Mouse (Mus musculus): Measurements from ENCODE around the gene Large1. TPM values are rescaled to one million over a fixed set of nuclear protein-coding genes. Genes with fewer than 3 reads are reported as not detected.
"Not testable (repeated sequence)": the region's sequence is repeated elsewhere in the genome, so short reads cannot be mapped to it uniquely, and the experiment has no call there.

The Large1 gene
- 10 to 100 TPM; 22.5 to 33.6 (median 27.7) TPM for total RNA-seq (2022)

GRCm38 (mm10) chr8:73353108-73353793 lies at the start of gene Large1:
Gene Large1 (minus strand): TSS chr8:73353540.
- peak; percentile 96 to 97 for DNase-seq (ENCODE audit: low spot score in 2 of 2)

GRCm38 (mm10) chr8:73400343-73400742 lies 47.0 kb upstream of the Large1 start:
- DNase-seq (ENCODE audit: low spot score in 2 of 2): no peak

DNA sequence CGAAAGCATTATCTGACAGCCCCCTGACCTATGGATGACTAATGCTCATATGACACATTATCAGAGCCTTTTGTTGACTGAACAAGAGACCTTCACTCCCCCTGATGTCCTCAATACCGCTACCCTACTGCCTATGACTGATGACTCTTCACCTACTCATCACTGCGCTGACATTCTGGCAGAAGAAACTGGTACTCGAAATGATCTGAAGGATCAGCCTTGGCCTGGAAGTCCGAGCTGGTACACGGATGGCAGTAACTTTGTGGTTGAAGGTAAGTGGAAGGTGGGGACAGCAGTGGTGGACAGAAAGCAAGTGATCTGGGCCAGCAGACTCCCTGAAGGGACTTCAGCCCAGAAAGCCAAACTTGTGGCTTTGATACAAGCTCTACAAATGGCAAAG lies 19.7 kb upstream of the Large1 start:
- not testable (repeated sequence) for DNase-seq (ENCODE audit: low spot score in 2 of 2)

GRCm38 (mm10) chr8:73355979-73356378 lies 2.6 kb upstream of the Large1 start:
- DNase-seq (ENCODE audit: low spot score in 2 of 2): peak; percentile 12 to 21

DNA sequence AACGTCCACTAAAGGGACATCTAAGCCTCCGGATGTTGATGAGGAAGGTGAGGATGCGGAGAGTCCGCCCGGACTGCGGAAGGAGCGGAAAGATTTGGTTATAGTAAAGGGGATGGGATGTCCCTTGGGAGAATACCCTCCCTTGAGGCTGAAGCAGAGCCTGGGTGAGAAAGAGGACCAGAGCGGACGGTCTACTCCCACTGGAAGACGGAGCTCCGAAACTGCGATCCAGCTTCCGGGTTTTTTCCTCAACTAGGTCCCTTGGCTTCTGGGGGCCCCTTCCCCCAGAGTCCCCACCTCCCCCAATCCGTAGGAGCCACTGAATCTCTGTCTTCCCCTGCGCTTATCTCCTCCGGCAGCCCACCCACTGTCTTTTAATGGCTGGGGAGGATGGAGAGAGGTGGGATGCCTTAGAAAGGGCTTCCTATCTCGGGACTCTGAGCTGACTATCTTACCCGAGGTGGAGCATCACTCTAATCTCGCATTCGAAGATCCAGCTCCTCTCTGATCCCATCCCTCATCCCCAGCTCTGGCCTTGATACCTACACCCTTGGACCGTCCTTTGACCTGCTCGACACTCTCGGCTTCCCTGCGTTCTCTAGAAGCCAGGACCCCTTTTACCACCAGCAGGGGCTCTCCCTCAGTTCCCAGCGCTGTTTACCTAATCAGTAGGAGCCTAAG lies 1.0 kb upstream of the Large1 start:
- peak; percentile 12 to 14 for DNase-seq (ENCODE audit: low spot score in 2 of 2)

GRCm38 (mm10) chr8:73353794-73354179 lies 447 bp upstream of the Large1 start:
- DNase-seq (ENCODE audit: low spot score in 2 of 2): no peak

GRCm38 (mm10) chr8:73352301-73353107 lies 836 bp downstream of the Large1 start:
- DNase-seq (ENCODE audit: low spot score in 2 of 2): peak in 1 of 2 experiments; percentile 20

GRCm38 (mm10) chr8:73350366-73350765 lies 3.0 kb downstream of the Large1 start:
- no peak for DNase-seq (ENCODE audit: low spot score in 2 of 2)

DNA sequence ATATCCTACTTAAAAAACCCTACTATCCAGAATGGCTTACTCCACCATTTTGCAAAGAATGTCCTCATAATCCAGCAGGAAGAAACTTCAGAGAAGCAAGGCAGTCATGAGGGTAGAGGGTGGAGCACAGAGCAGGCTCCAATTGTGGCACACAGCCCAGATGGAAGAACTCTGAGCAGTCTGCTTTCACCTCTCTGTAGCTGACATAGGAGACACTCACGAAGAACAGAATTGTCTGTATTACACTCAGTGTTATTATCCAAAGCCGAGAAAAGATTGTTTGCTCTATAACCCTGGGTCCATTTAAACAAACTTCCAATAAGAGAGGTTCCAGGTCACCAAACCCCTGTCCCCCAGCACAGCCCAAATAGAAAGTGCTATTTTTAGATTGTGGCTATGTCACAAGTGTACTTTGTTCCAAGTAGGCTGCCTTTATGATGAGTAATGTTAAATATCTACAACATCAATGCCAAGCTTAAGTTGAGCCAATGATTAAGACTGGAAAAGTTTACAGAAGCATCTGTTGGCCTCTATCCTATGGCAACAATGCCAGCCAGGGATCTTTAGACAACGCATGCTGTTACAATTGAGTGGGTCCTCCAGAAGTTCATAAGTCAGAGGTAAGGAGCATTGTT lies 10.5 kb downstream of the Large1 start:
- DNase-seq (ENCODE audit: low spot score in 2 of 2): peak; percentile 20 to 23

DNA sequence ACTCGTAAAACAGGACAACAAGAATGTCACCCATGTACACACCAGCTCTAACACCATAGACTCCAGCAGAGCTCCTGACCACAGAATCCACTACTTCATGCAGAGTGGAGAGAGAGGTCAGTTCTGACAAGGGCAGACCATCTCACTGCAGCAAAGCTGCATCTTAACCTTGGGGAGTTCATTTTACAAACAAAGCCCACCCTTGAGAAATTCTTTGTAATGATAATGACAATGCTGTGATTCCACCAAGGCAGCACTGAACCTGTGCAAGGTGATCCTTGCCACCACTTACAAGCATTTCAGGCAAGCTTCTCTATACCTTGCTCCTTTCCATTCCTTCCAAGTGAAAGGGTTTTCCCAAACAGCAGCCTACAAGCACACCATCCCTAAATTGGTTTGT lies 16.5 kb downstream of the Large1 start:
- no peak for DNase-seq (ENCODE audit: low spot score in 2 of 2)

DNA sequence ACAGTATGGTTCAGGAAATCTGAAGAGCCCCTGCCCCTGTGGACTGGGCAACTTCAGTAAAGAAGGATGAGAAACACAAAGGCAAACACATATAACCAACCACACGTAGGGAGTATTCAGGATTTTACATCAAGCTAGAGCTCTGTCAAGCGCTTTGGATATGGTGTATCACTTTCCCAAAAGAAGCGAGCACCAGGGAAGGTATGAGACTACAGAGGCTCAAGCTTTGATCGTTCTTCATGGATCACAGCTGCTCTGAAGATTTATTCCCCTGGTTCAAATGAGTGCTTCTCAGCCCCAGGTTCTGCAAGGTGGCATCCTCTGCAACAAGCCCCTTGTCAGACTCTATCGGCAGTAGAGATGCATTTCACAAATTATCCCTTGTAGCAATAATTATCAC lies 24.2 kb downstream of the Large1 start:
- DNase-seq (ENCODE audit: low spot score in 2 of 2): no peak

DNA sequence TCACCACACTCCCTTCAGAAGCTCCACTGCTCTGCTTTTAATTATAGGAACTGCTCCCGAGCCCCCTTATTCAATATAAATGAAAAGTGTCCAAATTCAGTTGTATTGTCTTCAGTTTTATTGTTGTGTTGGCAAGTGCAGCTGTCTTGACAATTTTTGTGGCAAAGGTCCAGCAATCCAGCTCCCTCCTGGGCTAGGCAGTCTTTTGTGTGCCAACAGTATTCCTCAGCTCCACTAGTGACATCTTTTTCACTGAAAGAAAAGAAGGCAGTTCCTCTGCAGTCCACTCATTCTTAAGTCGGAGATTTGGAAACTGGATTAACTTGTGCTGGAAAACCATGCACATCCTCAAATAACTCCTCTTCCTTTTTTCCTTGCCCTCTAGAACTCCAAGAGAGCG lies 25.3 kb downstream of the Large1 start:
- DNase-seq (ENCODE audit: low spot score in 2 of 2): no peak

GRCm38 (mm10) chr8:73324667-73325066 lies 28.7 kb downstream of the Large1 start:
- DNase-seq (ENCODE audit: low spot score in 2 of 2): no peak

DNA sequence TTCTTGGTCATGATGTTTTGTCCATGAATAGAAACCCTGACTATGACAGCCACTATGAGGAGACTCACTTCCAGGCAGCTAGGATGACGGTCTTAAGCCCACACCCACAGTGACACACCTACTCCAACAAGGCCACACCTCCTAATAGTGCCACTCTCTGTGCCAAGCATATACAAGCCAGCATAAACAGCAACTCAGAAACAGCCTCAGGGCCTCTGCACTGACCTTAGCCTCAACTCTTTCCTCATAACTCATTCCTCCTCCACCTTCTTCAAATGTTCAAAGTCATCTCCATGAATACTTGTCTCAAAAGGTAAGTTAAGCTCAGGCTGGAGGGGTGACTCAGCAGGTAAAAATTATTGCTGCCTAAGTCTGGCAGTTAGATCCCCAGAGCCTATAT lies 29.7 kb downstream of the Large1 start:
- DNase-seq (ENCODE audit: low spot score in 2 of 2): no peak

DNA sequence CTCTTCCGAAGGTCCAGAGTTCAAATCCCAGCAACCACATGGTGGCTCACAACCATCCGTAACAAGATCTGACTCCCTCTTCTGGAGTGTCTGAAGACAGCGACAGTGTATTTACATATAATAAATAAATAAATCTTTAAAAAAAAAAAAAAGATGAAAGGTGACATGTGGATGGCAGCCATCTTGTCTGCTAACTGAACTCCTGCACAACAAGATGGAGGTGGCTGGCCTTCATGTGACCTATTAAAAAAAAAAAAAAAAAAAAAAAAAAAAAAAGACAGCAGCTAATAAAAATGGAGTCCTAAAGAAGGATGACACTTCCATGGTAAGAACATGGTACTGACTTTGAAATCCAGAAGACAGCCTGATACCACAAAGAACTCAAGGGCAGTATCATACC lies 33.8 kb downstream of the Large1 start:
- not testable (repeated sequence) for DNase-seq (ENCODE audit: low spot score in 2 of 2)

GRCm38 (mm10) chr8:73313911-73314310 lies 39.4 kb downstream of the Large1 start:
- DNase-seq (ENCODE audit: low spot score in 2 of 2): no peak

DNA sequence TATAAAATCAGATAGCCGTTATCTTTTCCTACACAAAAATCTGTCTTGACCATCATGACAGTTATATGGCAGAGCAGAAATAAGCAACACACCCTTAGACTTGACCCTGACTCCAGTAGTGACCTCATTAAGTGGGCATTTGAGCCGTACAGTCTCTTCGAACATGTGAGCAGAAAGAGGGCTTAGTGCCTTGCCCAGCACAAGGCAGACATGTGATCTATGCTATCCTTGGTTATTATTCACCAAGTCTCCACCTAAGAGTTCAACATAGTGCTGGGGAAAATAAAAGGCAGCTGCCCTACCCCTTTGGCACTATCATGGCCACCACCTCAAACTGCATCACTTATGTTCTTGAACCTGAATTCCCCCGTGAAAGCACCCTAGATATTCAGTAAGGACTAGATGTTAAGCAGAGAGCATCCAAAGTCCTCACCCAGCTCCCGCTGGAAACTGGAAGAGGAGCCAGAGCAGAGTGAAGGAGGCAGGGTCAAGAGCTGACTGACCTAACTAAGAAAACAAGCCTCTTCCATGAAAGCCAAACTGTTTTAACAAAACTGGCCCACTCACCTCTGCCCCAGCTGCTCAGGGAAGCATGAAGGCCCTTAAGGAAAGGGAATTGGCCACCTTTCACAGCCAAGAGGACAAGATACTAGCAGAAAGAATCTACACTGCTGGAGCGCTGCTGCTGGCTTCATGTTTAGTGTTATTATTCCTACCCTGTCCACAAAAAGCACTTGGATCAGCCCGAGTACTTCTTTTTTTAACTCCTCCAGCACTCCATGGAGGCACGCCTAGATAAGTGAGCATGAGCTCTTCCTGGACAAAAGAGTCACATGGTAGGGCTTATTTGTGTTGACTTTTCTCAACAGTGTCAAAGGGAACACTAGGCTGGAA lies 40.4 kb downstream of the Large1 start:
- no peak for DNase-seq (ENCODE audit: low spot score in 2 of 2)

- no peak for DNase-seq (ENCODE audit: low spot score in 2 of 2)
Measured at GRCm38 (mm10) chr8:73310471-73310870, 42.9 kb downstream of the Large1 start.

GRCm38 (mm10) chr8:73310036-73310435 lies 43.3 kb downstream of the Large1 start:
- DNase-seq (ENCODE audit: low spot score in 2 of 2): no peak

- no peak for DNase-seq (ENCODE audit: low spot score in 2 of 2)
Measured at GRCm38 (mm10) chr8:73303907-73304306, 49.4 kb downstream of the Large1 start.

GRCm38 (mm10) chr8:73302947-73303346 lies 50.4 kb downstream of the Large1 start:
- DNase-seq (ENCODE audit: low spot score in 2 of 2): no peak

Data from gastrocnemius, adult 8-10 months (tissue).